Mouse (Mus musculus) ES-CJ7 (cell line): ENCODE results near the gene Slc22a16.
"Not testable (repeated sequence)": the region's sequence is repeated elsewhere in the genome, so short reads cannot be mapped to it uniquely, and the experiment has no call there.

Experiments
- DNase-seq: peaks from one replicate; pipeline ENCODE4 v3.0.0; 2011; ENCODE audit warnings: low read depth, low spot score

The Slc22a16 gene

GRCm38 (mm10) chr10:40570036-40570435, at the start of gene Slc22a16:
Gene Slc22a16 (plus strand): TSS chr10:40570336.
- no peak for DNase-seq

- DNase-seq: no peak
Measured at GRCm38 (mm10) chr10:40521579-40521978, 48.6 kb upstream of the Slc22a16 start.

- no peak for DNase-seq
Measured at GRCm38 (mm10) chr10:40523312-40523975, 46.7 kb upstream of the Slc22a16 start.

DNA sequence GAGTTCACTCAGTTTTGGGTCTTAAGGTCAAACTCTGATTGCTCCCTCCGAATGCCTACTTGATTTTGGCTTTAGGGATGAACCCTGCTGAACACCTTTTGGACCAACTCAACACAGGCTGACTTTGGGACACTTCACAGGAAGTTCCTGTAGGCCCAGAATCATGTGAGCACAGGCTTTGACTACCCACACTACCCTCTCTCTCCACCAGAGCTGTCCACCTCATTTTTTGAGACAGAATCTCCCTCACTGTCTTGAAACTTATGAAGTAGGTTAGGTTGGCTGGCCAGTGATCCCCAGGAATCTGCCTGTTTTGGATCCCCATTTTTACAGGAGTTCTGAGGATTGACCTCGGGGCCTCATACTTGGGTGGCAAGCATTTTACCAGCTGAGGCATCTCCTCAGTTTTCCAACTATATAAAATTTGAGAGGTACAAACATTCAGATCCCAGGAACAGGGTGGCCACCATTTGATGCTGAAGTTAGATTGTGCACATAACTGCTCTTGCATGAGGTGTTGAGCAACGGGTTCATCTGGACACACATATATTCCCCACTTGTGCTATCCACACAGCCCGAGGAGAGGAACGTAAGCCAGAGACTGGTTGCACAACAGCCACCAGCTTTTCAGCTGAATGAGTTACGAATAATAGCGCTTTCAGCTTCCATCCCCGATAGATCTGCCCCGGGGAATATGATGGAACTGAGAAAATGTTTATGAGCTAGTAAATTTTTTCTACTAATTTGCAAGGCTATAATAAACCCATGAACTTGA, 45.9 kb upstream of the Slc22a16 start:
- peak; percentile 25 for DNase-seq

DNA sequence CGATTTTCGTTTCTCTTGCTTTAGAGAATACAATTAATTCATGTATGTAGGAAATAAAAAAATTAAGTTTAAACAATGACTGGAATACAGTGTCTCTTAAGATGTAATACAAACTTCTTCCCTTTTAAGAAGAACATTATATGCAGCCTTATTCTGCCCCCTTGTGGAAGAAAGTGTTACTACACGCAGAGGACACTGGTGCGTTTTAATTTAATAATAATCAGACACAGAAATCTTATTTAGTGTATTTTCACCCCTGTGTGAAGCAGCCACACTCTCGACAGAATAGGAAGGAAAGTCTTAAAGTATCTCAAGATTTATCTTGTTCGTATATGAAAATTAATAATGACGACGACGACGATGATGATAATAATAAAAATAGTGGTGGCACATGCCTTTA, 45.1 kb upstream of the Slc22a16 start:
- DNase-seq: peak; percentile 50

- DNase-seq: no peak
Measured at GRCm38 (mm10) chr10:40525616-40526155, 44.5 kb upstream of the Slc22a16 start.

GRCm38 (mm10) chr10:40526301-40526761, 43.8 kb upstream of the Slc22a16 start:
- DNase-seq: no peak

GRCm38 (mm10) chr10:40526986-40527385, 43.1 kb upstream of the Slc22a16 start:
- no peak for DNase-seq

DNA sequence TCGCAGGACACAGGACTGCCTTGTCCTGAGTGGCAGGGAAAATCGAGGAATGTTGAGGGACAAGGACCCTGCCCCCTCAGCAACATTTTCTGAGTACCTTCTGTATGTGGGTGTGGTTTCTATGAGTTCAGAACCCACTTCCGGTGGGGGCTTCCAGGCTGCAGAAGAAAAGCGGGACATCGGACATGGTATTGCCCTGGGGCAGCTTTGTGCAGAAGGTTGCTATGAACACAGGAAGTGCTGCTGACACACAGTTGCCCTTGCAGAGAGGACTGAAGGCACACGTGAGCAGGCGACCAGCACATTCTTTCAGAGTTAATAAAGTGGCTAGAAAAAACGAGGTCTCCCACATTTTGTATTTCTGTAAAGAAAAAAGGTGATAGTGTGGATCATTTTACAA, 42.6 kb upstream of the Slc22a16 start:
- no peak for DNase-seq

- DNase-seq: no peak
Measured at GRCm38 (mm10) chr10:40528668-40529067, 41.5 kb upstream of the Slc22a16 start.

GRCm38 (mm10) chr10:40529617-40530016, 40.5 kb upstream of the Slc22a16 start:
- DNase-seq: peak; percentile 74

GRCm38 (mm10) chr10:40530661-40531060, 39.5 kb upstream of the Slc22a16 start:
- no peak for DNase-seq

DNA sequence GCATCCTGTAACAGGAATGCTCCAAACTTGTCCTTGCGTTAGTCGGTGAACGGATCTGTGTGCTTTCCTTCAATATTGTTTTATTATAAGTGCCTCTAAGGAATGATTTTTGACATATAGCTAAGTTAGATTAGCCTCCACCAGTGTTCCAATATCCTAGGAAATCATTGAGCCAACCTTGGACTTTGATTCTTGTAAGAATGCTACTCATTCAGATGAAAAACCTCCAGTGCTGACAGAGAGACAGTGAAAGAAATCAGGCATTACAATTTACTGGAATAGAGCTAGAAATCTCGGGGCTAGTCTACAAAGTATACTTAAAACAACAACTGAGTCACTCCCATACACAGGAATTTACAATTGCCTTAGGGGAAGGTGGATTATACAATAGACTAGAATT, 37.5 kb upstream of the Slc22a16 start:
- DNase-seq: not testable (repeated sequence)

DNA sequence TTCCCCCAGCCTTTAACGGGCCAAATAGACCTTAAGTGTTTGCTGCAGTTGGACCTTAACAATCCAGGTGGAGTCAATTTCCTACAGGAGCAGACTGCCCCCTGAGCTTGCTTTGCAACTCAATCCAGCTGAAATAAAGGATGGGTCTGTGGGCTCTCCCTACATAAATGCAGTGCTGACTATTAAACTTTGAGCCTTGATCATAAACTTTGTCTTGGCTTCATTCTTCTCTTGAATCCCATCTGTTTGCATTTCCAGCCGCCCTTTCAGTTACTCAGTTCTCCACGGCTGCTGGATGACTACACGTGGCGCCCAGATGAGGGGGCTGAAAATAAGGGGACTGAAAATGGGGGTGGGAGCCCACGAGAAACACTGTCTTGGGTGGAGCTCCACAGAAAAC, 28.8 kb upstream of the Slc22a16 start:
- DNase-seq: no peak

DNA sequence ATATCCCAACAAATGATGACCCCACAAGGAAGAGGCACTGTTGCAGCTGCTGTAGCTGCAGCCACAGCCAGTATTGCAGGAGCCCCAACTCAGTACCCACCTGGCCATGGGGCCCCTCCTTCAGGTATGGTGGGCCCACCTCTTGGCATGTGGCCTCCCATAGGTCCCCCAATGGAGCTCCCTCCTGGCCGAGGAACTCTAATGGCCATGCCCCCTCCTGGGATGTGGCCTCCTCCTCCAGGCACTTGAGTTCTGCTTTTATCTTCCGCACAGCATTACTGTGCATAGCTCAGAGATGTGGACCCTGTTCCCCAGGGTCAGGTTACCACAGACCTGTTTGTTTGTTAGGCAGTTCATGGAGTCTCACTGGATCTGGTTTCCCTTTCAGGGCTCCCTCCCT, 20.8 kb upstream of the Slc22a16 start:
- DNase-seq: no peak

- DNase-seq: no peak
Measured at GRCm38 (mm10) chr10:40551801-40552200, 18.3 kb upstream of the Slc22a16 start.

- DNase-seq: not testable (repeated sequence)
Measured at GRCm38 (mm10) chr10:40565695-40566094, 4.4 kb upstream of the Slc22a16 start.

GRCm38 (mm10) chr10:40575912-40576634, 5.9 kb downstream of the Slc22a16 start:
- DNase-seq: no peak

GRCm38 (mm10) chr10:40583584-40584255, 13.6 kb downstream of the Slc22a16 start:
- peak; percentile 82 for DNase-seq

DNA sequence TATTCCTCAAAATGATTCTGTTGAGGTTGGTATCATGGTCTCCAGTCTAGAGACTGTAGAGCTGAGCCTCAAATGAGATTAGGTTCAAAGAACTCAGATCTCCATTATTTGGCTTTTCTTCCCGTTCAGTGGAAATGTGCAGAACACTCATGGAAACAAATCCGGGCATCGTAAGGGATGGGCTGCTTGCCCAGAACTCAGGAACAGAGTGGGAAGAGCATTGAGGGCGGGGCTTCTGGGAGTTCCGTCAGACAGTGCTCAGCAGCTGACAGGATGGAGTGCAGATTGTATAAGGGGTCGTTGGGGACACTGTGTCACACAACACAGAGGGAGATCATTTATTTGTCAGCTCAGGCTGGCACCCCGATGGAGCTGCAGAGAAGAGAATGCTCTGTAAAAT, 22.1 kb downstream of the Slc22a16 start:
- DNase-seq: no peak

- DNase-seq: no peak
Measured at GRCm38 (mm10) chr10:40597177-40597576, 27.0 kb downstream of the Slc22a16 start.
